In genomic region chr12:119074742-119075478, GRCm38 (mm10) we compare ENCODE assay signal across 15 mouse cellular contexts.
DNase-seq lines count a peak whose midpoint lies in the region; ATAC-seq lines count a peak whose summit lies in the region.
"Had no signal": no experiment of that assay in that cellular context is flagged by ENCODE, and none has a peak within 500 bp of the region (broad histone marks: within the 10 kb centered on the region; RNA-seq: fewer than 3 reads in every experiment).

No protein-coding gene starts in this region.

- H3K27me3 ChIP-seq in neural tube, embryonic 11.5 days (ENCODE audit: control insufficient read depth, insufficient read depth, low read length), result no peaks in the 10 kb centered on the region
- H3K27me3 ChIP-seq in forebrain, embryonic 11.5 days (ENCODE audit: control insufficient read depth, insufficient read depth, low read length), result no peaks in the 10 kb centered on the region
- H3K27me3 ChIP-seq in hindbrain, embryonic 13.5 days, result no peaks in the 10 kb centered on the region
- H3K27me3 ChIP-seq: CH12.LX; embryonic facial prominence, embryonic 13.5 days had no signal

- H3K4me3 ChIP-seq in neural tube, embryonic 11.5 days (ENCODE audit: low read depth, low read length), result no peak overlapping the region
- no peak overlapping the region for H3K4me3 ChIP-seq in forebrain, embryonic 11.5 days (ENCODE audit: low read depth, low read length)
- no peak overlapping the region for H3K4me3 ChIP-seq in hindbrain, embryonic 13.5 days
- H3K4me3 ChIP-seq: embryonic facial prominence, embryonic 13.5 days had no signal

- H3K36me3 ChIP-seq in neural tube, embryonic 11.5 days (ENCODE audit: control insufficient read depth, insufficient read depth, low read length), result no peaks in the 10 kb centered on the region
- no peaks in the 10 kb centered on the region for H3K36me3 ChIP-seq in forebrain, embryonic 11.5 days (ENCODE audit: control insufficient read depth, insufficient read depth, low read length)
- H3K36me3 ChIP-seq in hindbrain, embryonic 13.5 days, result no peaks in the 10 kb centered on the region
- H3K36me3 ChIP-seq: embryonic facial prominence, embryonic 13.5 days had no signal

- no peaks in the 10 kb centered on the region for H3K4me1 ChIP-seq in neural tube, embryonic 11.5 days (ENCODE audit: control insufficient read depth, insufficient read depth, low read length)
- 0 out of 2 replicates have a peak, but pooled peaks cover 1% of the 10 kb centered on the region for H3K4me1 ChIP-seq in forebrain, embryonic 11.5 days (replicated peaks; ENCODE audit: control insufficient read depth, insufficient read depth, low read length)
- H3K4me1 ChIP-seq in hindbrain, embryonic 13.5 days (replicated peaks), result 0 out of 2 replicates have a peak, but pooled peaks cover 3% of the 10 kb centered on the region
- H3K4me1 ChIP-seq: embryonic facial prominence, embryonic 13.5 days had no signal

- H3K9ac ChIP-seq in neural tube, embryonic 11.5 days (ENCODE audit: low read length), result no peak overlapping the region
- no peak overlapping the region for H3K9ac ChIP-seq in forebrain, embryonic 11.5 days (ENCODE audit: low read length)
- H3K9ac ChIP-seq in hindbrain, embryonic 13.5 days, result no peak overlapping the region
- H3K9ac ChIP-seq: embryonic facial prominence, embryonic 13.5 days had no signal

- H3K4me2 ChIP-seq in neural tube, embryonic 11.5 days (ENCODE audit: low read depth), result no peak overlapping the region
- H3K4me2 ChIP-seq in forebrain, embryonic 11.5 days (ENCODE audit: low read depth, low read length, severe bottlenecking), result no peak overlapping the region
- no peak overlapping the region for H3K4me2 ChIP-seq in hindbrain, embryonic 13.5 days
- H3K4me2 ChIP-seq: embryonic facial prominence, embryonic 13.5 days had no signal

- no peaks in the 10 kb centered on the region for H3K9me3 ChIP-seq in neural tube, embryonic 11.5 days (ENCODE audit: control insufficient read depth, low read length)
- H3K9me3 ChIP-seq in forebrain, embryonic 11.5 days (ENCODE audit: control insufficient read depth, low read length), result no peaks in the 10 kb centered on the region
- no peaks in the 10 kb centered on the region for H3K9me3 ChIP-seq in hindbrain, embryonic 13.5 days
- H3K9me3 ChIP-seq: embryonic facial prominence, embryonic 13.5 days had no signal

- H3K27ac ChIP-seq in neural tube, embryonic 11.5 days (ENCODE audit: low read depth, low read length), result no peak overlapping the region
- H3K27ac ChIP-seq in forebrain, embryonic 11.5 days (ENCODE audit: low read depth, low read length), result no peak overlapping the region
- H3K27ac ChIP-seq in hindbrain, embryonic 13.5 days, result no peak overlapping the region
- H3K27ac ChIP-seq: embryonic facial prominence, embryonic 13.5 days had no signal

- DNase-seq in neural tube, embryonic 11.5 days (ENCODE audit: low spot score), result peak; percentile 14
- DNase-seq in neural tube, embryonic 10.5 days (ENCODE audit: extremely low spot score, low spot score), result no peak
- no peak for DNase-seq in forebrain, embryonic 11.5 days (ENCODE audit: low spot score)
- DNase-seq in telencephalon, adult 2 months (ENCODE audit: low read depth, low spot score), result peak; percentile 34
- DNase-seq in ovary, postnatal 10 days (ENCODE audit: low spot score), result no peak
- DNase-seq: cerebellum, adult 2 months; kidney, adult 8-10 months; liver; lung, adult 2 months; right cerebral cortex, postnatal 25 days; thymus, adult 2 months had no signal

- ATAC-seq in neural tube, embryonic 11.5 days (ENCODE audit: insufficient read depth, low FRiP score, low TSS enrichment), result peak; percentile 91
- peak; percentile 88 for ATAC-seq in forebrain, embryonic 11.5 days (replicated peaks; ENCODE audit: low FRiP score)
- 0 out of 2 replicates have a peak, but pooled peaks have one; percentile 68 for ATAC-seq in hindbrain, embryonic 13.5 days (ENCODE audit: low FRiP score)
- ATAC-seq in megakaryocyte, adult 5-6 weeks (ENCODE audit: poor library complexity, severe bottlenecking), result no peak

- WGBS in neural tube, embryonic 11.5 days, result 34% methylated on average over 2 of the region's 2 CpGs
- 12% methylated on average over 2 of the region's 2 CpGs for WGBS in forebrain, embryonic 11.5 days
- WGBS in hindbrain, embryonic 13.5 days, result 13% methylated on average over 2 of the region's 2 CpGs

Comparison
In these comparisons a context has a peak if more than half of its experiments do, and no peak if none do; other contexts are left out.
1. DNase-seq: peak in neural tube, embryonic 11.5 days (single experiment) and telencephalon, adult 2 months (single experiment); none in neural tube, embryonic 10.5 days (single experiment), forebrain, embryonic 11.5 days (single experiment) and ovary, postnatal 10 days (single experiment).